Mouse (Mus musculus): Measurements from ENCODE around the gene Olfr1358. TPM values are rescaled to one million over a fixed set of nuclear protein-coding genes. Genes with fewer than 3 reads are reported as not detected.
"Not testable (repeated sequence)": the region's sequence is repeated elsewhere in the genome, so short reads cannot be mapped to it uniquely, and the experiment has no call there.

The Olfr1358 gene
- polyA plus RNA-seq, 1 experiment: not detected

DNA sequence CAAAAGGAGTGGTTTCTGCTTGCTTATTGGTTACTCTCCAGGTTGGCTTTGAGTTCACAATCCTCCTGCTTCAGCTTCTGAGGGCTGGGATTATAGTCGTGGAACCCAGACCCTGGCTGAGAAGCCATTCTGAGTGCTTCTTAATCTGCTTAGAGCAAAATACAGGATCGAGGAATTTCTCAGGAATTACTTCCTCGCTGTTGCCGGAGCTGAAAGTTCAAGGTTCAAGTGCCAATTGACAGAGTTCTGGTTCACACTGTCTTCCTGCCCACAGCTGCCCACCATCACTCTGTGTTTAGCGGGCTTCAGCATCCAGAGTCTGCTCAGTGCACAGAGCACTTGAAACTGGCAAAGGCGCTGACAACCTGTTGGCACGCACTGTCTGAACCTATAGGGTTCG, 42.5 kb upstream of the Olfr1358 start:
- Histone ChIP-seq H3K27me3 (ENCODE audit: control insufficient read depth, insufficient read depth, insufficient read length) (no peaks in the 10 kb centered on the region), H3K36me3 (ENCODE audit: control insufficient read depth, insufficient read depth) (no peaks in the 10 kb centered on the region), H3K79me2 (ENCODE audit: control insufficient read depth, insufficient read depth) (no peaks in the 10 kb centered on the region), H3ac (ENCODE audit: control insufficient read depth, insufficient read length) (no peak overlapping the region), H3K4me2 (ENCODE audit: low read depth) (no peak overlapping the region), H3K4me3 (no peak overlapping the region)
- TF ChIP-seq E2F4 (IDR thresholded peaks at IDR 0.05; ENCODE audit: insufficient read depth): no peak
- no peak for TF ChIP-seq TCF12 (IDR thresholded peaks at IDR 0.05; ENCODE audit: insufficient read depth, poor library complexity, severe bottlenecking)
- TF ChIP-seq TCF3 (IDR thresholded peaks at IDR 0.05; ENCODE audit: insufficient read length, low read depth): no peak
- no peak for TF ChIP-seq POLR2AphosphoS2 (IDR thresholded peaks at IDR 0.05; ENCODE audit: insufficient read length, low read depth)
- TF ChIP-seq CEBPB (IDR thresholded peaks at IDR 0.05; ENCODE audit: insufficient read depth, poor library complexity, severe bottlenecking): no peak
- TF ChIP-seq MYOD1 (IDR thresholded peaks at IDR 0.05; ENCODE audit: control insufficient read depth in 1 of 3, insufficient read length in 2 of 3, low read depth in 2 of 3): no peak
- no peak for TF ChIP-seq SRF (IDR thresholded peaks at IDR 0.05; ENCODE audit: control insufficient read depth, insufficient read length, low read depth)
- no peak for TF ChIP-seq REST (IDR thresholded peaks at IDR 0.05; ENCODE audit: insufficient read depth, insufficient read length)
- no peak for TF ChIP-seq MAX (IDR thresholded peaks at IDR 0.05; ENCODE audit: low read depth)
- TF ChIP-seq MYOG (IDR thresholded peaks at IDR 0.05; ENCODE audit: control insufficient read depth in 1 of 3, insufficient read depth in 1 of 3, insufficient read length in 2 of 3, low read depth in 2 of 3): no peak
- no peak for TF ChIP-seq POLR2A (IDR thresholded peaks at IDR 0.05; ENCODE audit: insufficient read length, low read depth)
- TF ChIP-seq USF1 (IDR thresholded peaks at IDR 0.05; ENCODE audit: low read depth): no peak

GRCm38 (mm10) chr10:78476821-78477220, 40.4 kb upstream of the Olfr1358 start:
- Histone ChIP-seq H3K79me2 (ENCODE audit: control insufficient read depth, insufficient read depth) (no peaks in the 10 kb centered on the region), H3ac (ENCODE audit: control insufficient read depth, insufficient read length) (no peak overlapping the region), H3K4me2 (ENCODE audit: low read depth) (no peak overlapping the region), H3K4me3 (no peak overlapping the region), H3K27me3 (ENCODE audit: control insufficient read depth, insufficient read depth, insufficient read length) (peaks cover 4% of the 10 kb centered on the region), H3K36me3 (ENCODE audit: control insufficient read depth, insufficient read depth) (no peaks in the 10 kb centered on the region)
- TF ChIP-seq POLR2AphosphoS2 (IDR thresholded peaks at IDR 0.05; ENCODE audit: insufficient read length, low read depth) (no peak), CEBPB (IDR thresholded peaks at IDR 0.05; ENCODE audit: insufficient read depth, poor library complexity, severe bottlenecking) (no peak), TCF12 (IDR thresholded peaks at IDR 0.05; ENCODE audit: insufficient read depth, poor library complexity, severe bottlenecking) (no peak), TCF3 (IDR thresholded peaks at IDR 0.05; ENCODE audit: insufficient read length, low read depth) (no peak), USF1 (IDR thresholded peaks at IDR 0.05; ENCODE audit: low read depth) (no peak), POLR2A (IDR thresholded peaks at IDR 0.05; ENCODE audit: insufficient read length, low read depth) (no peak), MAX (IDR thresholded peaks at IDR 0.05; ENCODE audit: low read depth) (no peak), MYOG (IDR thresholded peaks at IDR 0.05; ENCODE audit: control insufficient read depth in 1 of 3, insufficient read depth in 1 of 3, insufficient read length in 2 of 3, low read depth in 2 of 3) (no peak), E2F4 (IDR thresholded peaks at IDR 0.05; ENCODE audit: insufficient read depth) (no peak), REST (IDR thresholded peaks at IDR 0.05; ENCODE audit: insufficient read depth, insufficient read length) (no peak), MYOD1 (IDR thresholded peaks at IDR 0.05; ENCODE audit: control insufficient read depth in 1 of 3, insufficient read length in 2 of 3, low read depth in 2 of 3) (no peak), SRF (IDR thresholded peaks at IDR 0.05; ENCODE audit: control insufficient read depth, insufficient read length, low read depth) (no peak)

DNA sequence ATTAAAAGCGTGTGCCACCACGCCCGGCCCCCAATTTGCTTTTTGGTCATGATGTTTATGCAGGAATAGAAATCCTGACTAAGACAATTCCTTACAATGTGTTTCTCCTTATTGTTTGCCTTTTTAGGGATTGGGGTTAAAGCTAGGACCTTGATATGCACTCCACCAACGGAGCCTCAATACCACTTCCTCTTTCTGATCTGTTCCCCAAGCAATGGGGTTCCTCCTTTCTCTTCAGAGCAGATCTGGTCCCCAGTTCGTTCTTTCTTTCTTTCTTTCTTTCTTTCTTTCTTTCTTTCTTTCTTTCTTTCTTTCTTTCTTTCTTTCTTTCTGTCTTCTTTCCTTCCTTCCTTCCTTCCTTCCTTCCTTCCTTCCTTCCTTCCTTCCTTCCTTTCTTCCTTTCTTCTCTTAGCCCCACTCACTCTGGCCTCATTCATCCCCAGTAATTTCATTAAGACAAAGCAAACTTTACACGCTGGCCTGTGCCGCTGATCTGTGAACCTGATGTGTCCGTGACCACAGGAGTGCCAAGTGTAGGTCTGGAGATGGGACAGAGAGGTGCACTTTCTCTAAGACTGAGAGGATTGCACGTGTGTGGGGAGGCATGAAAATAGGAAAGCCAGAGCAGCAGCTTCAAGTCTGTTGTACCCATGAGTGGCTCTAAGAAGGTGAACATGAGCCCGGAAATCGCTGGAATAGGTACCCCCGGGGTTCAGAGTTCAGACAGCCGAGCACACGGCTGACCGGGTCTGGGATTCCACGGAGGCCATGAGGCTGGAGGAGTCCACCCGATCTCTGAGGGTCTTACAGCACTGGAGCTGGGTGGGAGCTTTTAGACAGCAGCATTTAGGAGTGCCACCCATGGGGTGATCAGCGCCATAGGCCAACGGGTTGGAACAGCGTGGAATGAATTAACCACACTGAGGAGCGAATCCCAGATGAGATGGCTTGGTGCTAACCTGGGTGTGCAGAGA, 36.0 kb upstream of the Olfr1358 start:
- H3K79me2 ChIP-seq (ENCODE audit: control insufficient read depth, insufficient read depth): no peaks in the 10 kb centered on the region
- no peak overlapping the region for H3K4me2 ChIP-seq (ENCODE audit: low read depth)
- no peaks in the 10 kb centered on the region for H3K36me3 ChIP-seq (ENCODE audit: control insufficient read depth, insufficient read depth)
- peaks cover 8% of the 10 kb centered on the region for H3K27me3 ChIP-seq (ENCODE audit: control insufficient read depth, insufficient read depth, insufficient read length)
- no peak overlapping the region for H3K4me3 ChIP-seq
- no peak overlapping the region for H3ac ChIP-seq (ENCODE audit: control insufficient read depth, insufficient read length)
- TF ChIP-seq TCF3 (IDR thresholded peaks at IDR 0.05; ENCODE audit: insufficient read length, low read depth): no peak
- no peak for TF ChIP-seq MYOD1 (IDR thresholded peaks at IDR 0.05; ENCODE audit: control insufficient read depth in 1 of 3, insufficient read length in 2 of 3, low read depth in 2 of 3)
- no peak for TF ChIP-seq REST (IDR thresholded peaks at IDR 0.05; ENCODE audit: insufficient read depth, insufficient read length)
- no peak for TF ChIP-seq USF1 (IDR thresholded peaks at IDR 0.05; ENCODE audit: low read depth)
- TF ChIP-seq POLR2AphosphoS2 (IDR thresholded peaks at IDR 0.05; ENCODE audit: insufficient read length, low read depth): no peak
- no peak for TF ChIP-seq POLR2A (IDR thresholded peaks at IDR 0.05; ENCODE audit: insufficient read length, low read depth)
- TF ChIP-seq MYOG (IDR thresholded peaks at IDR 0.05; ENCODE audit: control insufficient read depth in 1 of 3, insufficient read depth in 1 of 3, insufficient read length in 2 of 3, low read depth in 2 of 3): no peak

- no peaks in the 10 kb centered on the region for H3K79me2 ChIP-seq (ENCODE audit: control insufficient read depth, insufficient read depth)
- no peak overlapping the region for H3ac ChIP-seq (ENCODE audit: control insufficient read depth, insufficient read length)
- no peaks in the 10 kb centered on the region for H3K36me3 ChIP-seq (ENCODE audit: control insufficient read depth, insufficient read depth)
- no peak for TF ChIP-seq SRF (IDR thresholded peaks at IDR 0.05; ENCODE audit: control insufficient read depth, insufficient read length, low read depth)
- no peak for TF ChIP-seq POLR2A (IDR thresholded peaks at IDR 0.05; ENCODE audit: insufficient read length, low read depth)
- no peak for TF ChIP-seq MAX (IDR thresholded peaks at IDR 0.05; ENCODE audit: low read depth)
- TF ChIP-seq E2F4 (IDR thresholded peaks at IDR 0.05; ENCODE audit: insufficient read depth): no peak
- TF ChIP-seq USF1 (IDR thresholded peaks at IDR 0.05; ENCODE audit: low read depth): no peak
- no peak for TF ChIP-seq MYOG (IDR thresholded peaks at IDR 0.05; ENCODE audit: control insufficient read depth in 1 of 3, insufficient read depth in 1 of 3, insufficient read length in 2 of 3, low read depth in 2 of 3)
- no peak for TF ChIP-seq TCF12 (IDR thresholded peaks at IDR 0.05; ENCODE audit: insufficient read depth, poor library complexity, severe bottlenecking)
- TF ChIP-seq CEBPB (IDR thresholded peaks at IDR 0.05; ENCODE audit: insufficient read depth, poor library complexity, severe bottlenecking): no peak
- TF ChIP-seq MYOD1 (IDR thresholded peaks at IDR 0.05; ENCODE audit: control insufficient read depth in 1 of 3, insufficient read length in 2 of 3, low read depth in 2 of 3): no peak
- TF ChIP-seq POLR2AphosphoS2 (IDR thresholded peaks at IDR 0.05; ENCODE audit: insufficient read length, low read depth): no peak
- TF ChIP-seq REST (IDR thresholded peaks at IDR 0.05; ENCODE audit: insufficient read depth, insufficient read length): no peak
- no peak for TF ChIP-seq TCF3 (IDR thresholded peaks at IDR 0.05; ENCODE audit: insufficient read length, low read depth)
- H3K4me2 ChIP-seq (ENCODE audit: low read depth): no peak overlapping the region
- peaks cover 8% of the 10 kb centered on the region for H3K27me3 ChIP-seq (ENCODE audit: control insufficient read depth, insufficient read depth, insufficient read length)
- H3K4me3 ChIP-seq: no peak overlapping the region
Observed at GRCm38 (mm10) chr10:78481928-78482499, 35.2 kb upstream of the Olfr1358 start.

DNA sequence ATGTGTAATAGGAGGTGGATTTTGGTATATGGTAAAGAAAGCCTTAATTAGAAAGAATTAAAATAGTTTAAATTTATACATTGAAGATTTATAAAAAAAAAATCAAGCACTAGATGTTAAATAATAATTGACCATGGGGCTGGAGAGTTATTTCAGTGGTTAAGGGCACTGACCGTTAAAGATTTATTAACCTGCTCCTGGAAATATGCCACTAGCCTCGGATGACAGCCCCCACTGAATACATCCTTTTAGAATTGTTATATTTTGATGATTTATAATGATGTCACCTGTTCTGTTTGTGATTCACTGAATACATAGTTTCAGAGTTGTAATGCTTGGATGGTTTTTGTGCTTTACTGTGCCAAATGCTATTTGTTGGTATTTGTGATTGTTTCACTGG, 31.9 kb upstream of the Olfr1358 start:
- not testable (repeated sequence) for H3K4me3 ChIP-seq; H3K36me3 ChIP-seq (ENCODE audit: control insufficient read depth, insufficient read depth); H3ac ChIP-seq (ENCODE audit: control insufficient read depth, insufficient read length); H3K4me2 ChIP-seq (ENCODE audit: low read depth); H3K79me2 ChIP-seq (ENCODE audit: control insufficient read depth, insufficient read depth)
- H3K27me3 ChIP-seq (ENCODE audit: control insufficient read depth, insufficient read depth, insufficient read length): peaks cover 13% of the 10 kb centered on the region

All from myocyte (in vitro differentiated cells).